10 mouse cellular contexts compared by ENCODE assay signal in the genomic region with DNA sequence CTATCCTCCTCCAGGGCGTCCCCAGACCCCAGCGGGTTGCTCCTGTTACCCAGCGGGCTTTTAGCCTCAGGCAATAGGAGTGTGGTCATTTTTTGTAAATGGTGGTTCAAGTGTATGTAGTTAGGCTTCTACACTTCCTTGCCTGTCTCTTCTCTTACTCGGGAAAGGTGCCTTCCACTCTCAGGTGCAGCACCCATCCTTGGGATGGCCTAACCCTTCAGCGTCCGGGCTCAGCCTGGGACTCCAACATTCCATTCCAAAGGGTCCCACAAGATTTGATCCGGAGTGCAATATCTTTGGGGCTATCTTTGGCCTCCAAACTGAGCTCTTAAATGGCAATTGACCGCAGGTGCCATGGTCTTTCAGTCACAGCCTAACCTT.
DNase-seq lines count a peak whose midpoint lies in the region; ATAC-seq and TF ChIP-seq lines count a peak whose summit lies in the region.
"Had no signal": no experiment of that assay in that cellular context is flagged by ENCODE, and none has a peak within 500 bp of the region (broad histone marks: within the 10 kb centered on the region; RNA-seq: fewer than 3 reads in every experiment).

No protein-coding gene starts in this region.

- no peak for TF ChIP-seq CTCF in heart, adult 2 months (IDR thresholded peaks at IDR 0.05)
- TF ChIP-seq CTCF in ES-Bruce4 (IDR thresholded peaks at IDR 0.05; ENCODE audit: low read depth, low read length): no peak

- WGBS in heart, embryonic 12.5 days: 2% methylated on average over 8 of the region's 8 CpGs
- 6% methylated on average over 8 of the region's 8 CpGs for WGBS in heart, adult 2 months
- 1% methylated on average over 8 of the region's 8 CpGs for WGBS in forebrain, embryonic 16.5 days
- WGBS in midbrain, embryonic 10.5 days: 2% methylated on average over 8 of the region's 8 CpGs

- peaks cover 18% of the 10 kb centered on the region for H3K27me3 ChIP-seq in heart, embryonic 12.5 days (replicated peaks)
- peaks cover 3% of the 10 kb centered on the region for H3K27me3 ChIP-seq in heart, adult 2 months (ENCODE audit: control insufficient read depth, insufficient read depth, low read length)
- H3K27me3 ChIP-seq in ES-Bruce4 (ENCODE audit: control insufficient read depth, insufficient read depth, low read length, poor library complexity, severe bottlenecking): peaks cover 19% of the 10 kb centered on the region
- H3K27me3 ChIP-seq in forebrain, embryonic 16.5 days (replicated peaks; ENCODE audit: control insufficient read depth, insufficient read depth, low read length): no peaks in the 10 kb centered on the region
- H3K27me3 ChIP-seq in midbrain, embryonic 10.5 days (ENCODE audit: low read depth, poor library complexity, severe bottlenecking): peaks cover 29% of the 10 kb centered on the region

- H3K9me3 ChIP-seq in heart, embryonic 12.5 days (replicated peaks): no peaks in the 10 kb centered on the region
- no peaks in the 10 kb centered on the region for H3K9me3 ChIP-seq in ES-Bruce4 (replicated peaks; ENCODE audit: control insufficient read depth, insufficient read depth, low read length, poor library complexity, severe bottlenecking)
- H3K9me3 ChIP-seq in forebrain, embryonic 16.5 days (ENCODE audit: control insufficient read depth, low read length): no peaks in the 10 kb centered on the region
- no peaks in the 10 kb centered on the region for H3K9me3 ChIP-seq in midbrain, embryonic 10.5 days (replicated peaks)

- no peak for TF ChIP-seq EP300 in heart, adult 2 months (IDR thresholded peaks at IDR 0.05; ENCODE audit: insufficient read depth, low read depth, low read length)
- TF ChIP-seq EP300 in ES-Bruce4 (IDR thresholded peaks at IDR 0.05; ENCODE audit: insufficient read depth, low read depth, low read length): no peak

- no peak overlapping the region for H3K9ac ChIP-seq in heart, embryonic 12.5 days
- no peak overlapping the region for H3K9ac ChIP-seq in heart, adult 2 months (ENCODE audit: low read depth, low read length)
- H3K9ac ChIP-seq in ES-Bruce4 (ENCODE audit: low read depth, poor library complexity, severe bottlenecking): no peak overlapping the region
- peak overlapping the region; percentile 65 for H3K9ac ChIP-seq in forebrain, embryonic 16.5 days (replicated peaks; ENCODE audit: low read depth, low read length)

- TF ChIP-seq POLR2A in heart, adult 2 months (IDR thresholded peaks at IDR 0.05; ENCODE audit: insufficient read depth, low read depth, low read length): no peak
- TF ChIP-seq POLR2A in ES-Bruce4 (IDR thresholded peaks at IDR 0.05; ENCODE audit: insufficient read depth, low read length): no peak

- no peaks in the 10 kb centered on the region for H3K79me2 ChIP-seq in heart, adult 2 months (replicated peaks; ENCODE audit: control insufficient read depth, insufficient read depth, low read length)

- no peak overlapping the region for H3K27ac ChIP-seq in heart, embryonic 12.5 days (ENCODE audit: poor library complexity, severe bottlenecking)
- H3K27ac ChIP-seq in heart, adult 2 months: no peak overlapping the region
- no peak overlapping the region for H3K27ac ChIP-seq in ES-Bruce4 (ENCODE audit: insufficient read depth, low read length)
- H3K27ac ChIP-seq in forebrain, embryonic 16.5 days (ENCODE audit: low read length): no peak overlapping the region
- H3K27ac ChIP-seq in midbrain, embryonic 10.5 days (replicated peaks): peak overlapping the region; percentile 75

- H3K4me3 ChIP-seq in heart, embryonic 12.5 days: peak overlapping the region; percentile 57
- no peak overlapping the region for H3K4me3 ChIP-seq in heart, adult 2 months
- H3K4me3 ChIP-seq in ES-Bruce4 (ENCODE audit: low read depth, low read length): peak overlapping the region; percentile 67
- peak overlapping the region; percentile 72 for H3K4me3 ChIP-seq in forebrain, embryonic 16.5 days (replicated peaks; ENCODE audit: low read length)
- H3K4me3 ChIP-seq in midbrain, embryonic 10.5 days: peak overlapping the region; percentile 83

- peaks cover 7% of the 10 kb centered on the region for H3K4me1 ChIP-seq in heart, embryonic 12.5 days (replicated peaks)
- no peaks in the 10 kb centered on the region for H3K4me1 ChIP-seq in heart, adult 2 months (ENCODE audit: control insufficient read depth, insufficient read depth, low read length)
- H3K4me1 ChIP-seq in ES-Bruce4 (ENCODE audit: control insufficient read depth, insufficient read depth, low read length): no peaks in the 10 kb centered on the region
- peaks cover 13% of the 10 kb centered on the region for H3K4me1 ChIP-seq in forebrain, embryonic 16.5 days (replicated peaks; ENCODE audit: control insufficient read depth, insufficient read depth, low read length)
- peaks cover 15% of the 10 kb centered on the region for H3K4me1 ChIP-seq in midbrain, embryonic 10.5 days

- no peak for ATAC-seq in heart, embryonic 12.5 days (ENCODE audit: insufficient number of reproducible peaks, low FRiP score)
- peak; percentile 16; the same call in 1 of the 2 replicates for ATAC-seq in forebrain, embryonic 16.5 days

- peak overlapping the region; percentile 97 for H3K4me2 ChIP-seq in heart, embryonic 12.5 days
- peak overlapping the region; percentile 100 for H3K4me2 ChIP-seq in forebrain, embryonic 16.5 days (ENCODE audit: low read length)

- no peaks in the 10 kb centered on the region for H3K36me3 ChIP-seq in heart, embryonic 12.5 days
- H3K36me3 ChIP-seq in heart, adult 2 months (ENCODE audit: control insufficient read depth, insufficient read depth, low read length): no peaks in the 10 kb centered on the region
- H3K36me3 ChIP-seq in ES-Bruce4 (ENCODE audit: control insufficient read depth, insufficient read depth, low read length, poor library complexity, severe bottlenecking): no peaks in the 10 kb centered on the region
- H3K36me3 ChIP-seq in forebrain, embryonic 16.5 days (ENCODE audit: control insufficient read depth, insufficient read depth): no peaks in the 10 kb centered on the region
- no peaks in the 10 kb centered on the region for H3K36me3 ChIP-seq in midbrain, embryonic 10.5 days

- intact Hi-C loops in heart, adult 2 months (cut with DNase I): no loop called here

- DNase-seq in heart, adult 2 months: no peak
- no peak for DNase-seq in midbrain, embryonic 10.5 days (ENCODE audit: low spot score)
- DNase-seq in thymus, postnatal 10 days (ENCODE audit: low spot score in 2 of 2): no peak
- no peak for DNase-seq in layer of hippocampus, adult 11-12 months (ENCODE audit: low spot score)
- DNase-seq in c-Kit-positive CD71-positive TER-119-positive erythroid progenitor cells, embryonic 14.5 days (ENCODE audit: low spot score): no peak
- DNase-seq: adrenal gland, adult 2 months; kidney, adult 9 months had no signal
